Mouse (Mus musculus) midbrain, embryonic 10.5 days (tissue): ENCODE data around the gene Syne3. TPM values are rescaled to one million over a fixed set of nuclear protein-coding genes. Genes with fewer than 3 reads are reported as not detected.

Source experiments
- DNase-seq: peaks from one replicate; pipeline ENCODE4 v3.0.0-alpha.2; 2017; ENCODE audit warnings: low spot score
- H3K27ac ChIP-seq: fragments of 300-500 bp; sonication (generic); replicated peaks from 2 replicates; pipeline ENCODE4 v1.5.1; 2016; ENCODE audit warnings: mild to moderate bottlenecking
- H3K27me3 ChIP-seq: fragments of 300-500 bp; sonication (generic); 2 replicates; pipeline ENCODE4 v1.6.1; 2016; ENCODE audit warnings: low read depth, mild to moderate bottlenecking; ENCODE audit not compliant: poor library complexity, severe bottlenecking
- H3K36me3 ChIP-seq: fragments of 300-500 bp; sonication (generic); 2 replicates; pipeline ENCODE4 v1.6.1; 2016; ENCODE audit warnings: mild to moderate bottlenecking, moderate library complexity
- H3K4me1 ChIP-seq: fragments of 300-500 bp; sonication (generic); 2 replicates; pipeline ENCODE4 v1.6.1; 2016
- H3K4me3 ChIP-seq: fragments of 300-500 bp; sonication (generic); 2 replicates; pipeline ENCODE4 v1.5.1; 2016; ENCODE audit warnings: mild to moderate bottlenecking, moderate library complexity
- H3K9me3 ChIP-seq: fragments of 300-500 bp; sonication (generic); replicated peaks from 2 replicates; pipeline ENCODE4 v1.6.1; 2016; ENCODE audit warnings: mild to moderate bottlenecking
- WGBS: fragments of 180-500 bp; shearing (Covaris S2); methylation state at CpG from one replicate; pipeline ENCODE4 v1.1.7; 2016; 5-methylcytosine and 5-hydroxymethylcytosine counted together
- polyA plus RNA-seq: library from polyadenylated mRNA; unstranded; fragments of >200 nt; fragmentation: Nextera tagmentation; extraction: Ambion mirVana; gene quantifications from 2 replicates; pipeline ENCODE4 v1.2.1, GENCODE M21; 2016

The Syne3 gene
- polyA plus RNA-seq = 0.10 and 0.14 TPM in 2 replicates

DNA sequence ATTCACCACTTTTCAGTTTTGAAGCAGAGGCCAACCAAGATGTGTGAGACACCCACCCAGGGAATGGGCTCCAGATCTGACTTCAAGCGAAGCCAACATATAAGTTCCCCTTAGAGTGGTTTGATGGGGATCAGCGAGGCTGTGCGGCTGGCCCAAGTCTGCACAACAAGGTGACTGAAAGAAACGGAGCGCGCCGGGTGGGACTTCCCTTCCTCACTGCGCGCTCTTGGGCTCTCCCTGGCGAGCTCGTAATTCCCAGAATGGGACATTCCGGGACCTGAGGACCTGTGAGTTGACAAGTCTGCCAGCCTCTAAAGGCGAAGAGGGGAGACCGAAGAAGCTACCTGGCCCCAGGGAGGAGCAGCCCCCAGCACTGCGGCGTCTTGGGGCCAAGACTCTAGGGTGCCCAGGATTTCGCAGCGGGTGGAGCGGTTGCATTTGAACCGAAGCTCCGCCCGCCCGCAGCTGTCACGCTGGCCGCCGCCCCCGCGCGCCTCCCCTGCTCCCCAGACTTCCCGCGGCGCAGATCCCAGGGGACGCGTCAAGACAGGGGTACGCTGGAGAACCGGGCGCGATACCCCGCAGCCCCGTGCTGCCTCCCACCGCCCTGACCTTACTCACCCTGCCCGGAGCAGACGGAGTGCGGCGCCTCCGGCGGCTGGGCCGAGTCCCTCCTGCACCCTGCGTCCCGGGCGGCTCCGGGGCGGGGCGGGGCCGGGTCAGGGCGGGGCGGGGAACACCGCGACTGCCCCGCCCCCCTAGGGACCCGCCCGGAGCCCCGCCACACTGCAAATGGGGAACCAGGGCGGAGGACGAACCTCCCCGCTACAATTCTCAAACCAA, at the start of gene Syne3:
Gene Syne3, minus strand, starts transcription at position 440 of the 843 bp plus-strand sequence.
- WGBS = under 1% methylated on average over 66 of the region's 66 CpGs
- peaks cover 75% of the 10 kb centered on the region for H3K27me3 ChIP-seq

DNA sequence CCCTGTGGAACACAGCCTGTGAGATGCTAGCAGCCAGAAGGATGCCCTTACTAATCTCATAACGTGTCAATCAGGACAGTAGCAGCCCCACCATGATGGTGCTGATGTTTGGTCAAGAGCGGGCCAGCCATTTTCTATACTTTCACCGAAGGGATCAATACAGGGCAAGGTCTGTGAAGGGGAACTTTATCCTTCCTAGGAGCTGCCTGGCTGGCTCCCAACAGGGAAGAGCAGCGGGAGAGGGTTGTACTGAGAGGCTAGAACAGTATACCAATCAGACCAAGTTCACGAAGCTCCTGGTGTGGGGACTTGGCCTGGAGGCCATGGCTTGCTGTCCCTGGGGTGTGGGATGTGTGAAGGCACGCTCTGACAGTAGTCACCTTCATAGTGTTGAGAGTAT, 45.7 kb upstream of the Syne3 start:
- no peaks in the 10 kb centered on the region for H3K4me1 ChIP-seq
- 87% methylated on average over 6 of the region's 6 CpGs for WGBS
- DNase-seq = no peak

More for the DNA sequence above, at the start of gene Syne3:
- peaks cover 22% of the 10 kb centered on the region for H3K4me1 ChIP-seq
- DNase-seq = peak; percentile 49
- no peaks in the 10 kb centered on the region for H3K36me3 ChIP-seq
- peak within 1 kb of the TSS; percentile 75 for H3K4me3 ChIP-seq
- no peaks in the 10 kb centered on the region for H3K9me3 ChIP-seq
- H3K27ac ChIP-seq = peak within 1 kb of the TSS; percentile 68

DNA sequence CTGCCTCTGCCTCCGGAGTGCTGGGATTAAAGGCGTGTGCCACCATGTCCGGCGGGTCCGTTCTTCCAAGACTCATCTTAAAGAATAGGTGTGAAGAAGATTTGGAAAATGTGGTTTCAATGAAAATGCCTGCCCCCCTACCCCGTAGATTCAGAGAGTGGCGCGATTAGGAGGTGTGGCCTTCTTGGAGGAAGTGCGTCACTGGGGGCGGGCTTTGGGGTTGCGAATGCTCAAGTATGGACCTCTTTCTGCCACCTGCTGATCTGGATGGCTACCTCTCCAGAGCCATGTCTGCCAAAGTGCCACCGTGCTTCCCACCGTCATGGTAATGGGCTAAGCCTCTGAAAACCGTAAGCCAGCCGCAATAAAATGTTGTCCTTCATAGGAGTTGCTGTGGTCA, 44.4 kb upstream of the Syne3 start:
- no peaks in the 10 kb centered on the region for H3K9me3 ChIP-seq
- no peak overlapping the region for H3K4me3 ChIP-seq
- 93% methylated on average over 15 of the region's 15 CpGs for WGBS

More for the DNA sequence above, 45.7 kb upstream of the Syne3 start:
- Histone ChIP-seq H3K27me3 (no peaks in the 10 kb centered on the region), H3K9me3 (no peaks in the 10 kb centered on the region), H3K36me3 (no peaks in the 10 kb centered on the region), H3K27ac (no peak overlapping the region), H3K4me3 (no peak overlapping the region)

DNA sequence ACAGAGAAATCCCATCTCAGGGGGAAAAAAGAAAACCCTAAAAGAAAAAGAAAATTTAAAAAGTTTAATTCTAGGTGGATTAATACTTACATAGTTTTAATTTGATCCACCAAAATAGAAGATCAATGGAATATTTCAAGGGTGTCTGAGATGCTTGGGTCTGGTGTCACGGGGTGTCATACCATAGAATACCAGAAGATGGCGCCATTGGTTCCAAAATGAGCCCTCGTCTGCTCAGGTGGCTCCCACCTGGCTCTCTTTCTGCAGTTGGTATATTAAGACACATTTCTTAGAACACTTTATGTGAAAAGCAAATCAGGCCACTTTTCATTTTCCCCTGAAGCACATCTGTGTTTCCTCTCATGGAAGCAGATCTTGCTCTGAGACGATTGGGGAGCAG, 41.3 kb upstream of the Syne3 start:
- WGBS = 18% methylated on average over 4 of the region's 4 CpGs
- H3K4me3 ChIP-seq = no peak overlapping the region
- H3K36me3 ChIP-seq = peaks cover 5% of the 10 kb centered on the region
- H3K9me3 ChIP-seq = peaks cover 9% of the 10 kb centered on the region; the same call in 1 of the 2 replicates
- H3K27ac ChIP-seq = no peak overlapping the region
- DNase-seq = peak; percentile 54
- H3K4me1 ChIP-seq = peaks cover 9% of the 10 kb centered on the region
- no peaks in the 10 kb centered on the region for H3K27me3 ChIP-seq

More for the DNA sequence above, 44.4 kb upstream of the Syne3 start:
- H3K27me3 ChIP-seq = no peaks in the 10 kb centered on the region
- no peak for DNase-seq
- H3K4me1 ChIP-seq = no peaks in the 10 kb centered on the region
- no peaks in the 10 kb centered on the region for H3K36me3 ChIP-seq
- no peak overlapping the region for H3K27ac ChIP-seq

DNA sequence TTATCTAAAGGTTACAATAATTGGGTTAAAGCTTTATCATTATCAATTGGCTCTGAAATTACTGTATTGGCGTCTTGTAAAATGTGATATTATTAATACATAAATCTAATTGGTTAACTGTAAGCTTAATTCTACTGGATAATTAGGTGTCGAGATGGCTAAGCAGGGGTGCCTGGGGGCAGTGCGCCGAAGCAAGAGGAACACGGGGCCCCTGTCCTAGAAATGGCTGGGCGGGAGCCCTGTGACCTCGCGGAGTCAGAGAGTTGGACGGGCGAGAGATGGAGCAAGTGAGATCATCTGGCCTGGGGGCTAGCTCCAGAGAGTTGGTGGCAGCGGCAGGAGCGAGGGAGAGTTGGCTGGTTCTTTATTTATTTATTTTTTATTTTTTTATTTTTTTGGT, 40.2 kb upstream of the Syne3 start:
- no peak overlapping the region for H3K4me3 ChIP-seq
- WGBS = 88% methylated on average over 12 of the region's 12 CpGs
- H3K27me3 ChIP-seq = no peaks in the 10 kb centered on the region
- H3K36me3 ChIP-seq = peaks cover 8% of the 10 kb centered on the region
- H3K27ac ChIP-seq = no peak overlapping the region
- H3K9me3 ChIP-seq = peaks cover 9% of the 10 kb centered on the region; the same call in 1 of the 2 replicates
- no peak for DNase-seq
- peaks cover 9% of the 10 kb centered on the region for H3K4me1 ChIP-seq

DNA sequence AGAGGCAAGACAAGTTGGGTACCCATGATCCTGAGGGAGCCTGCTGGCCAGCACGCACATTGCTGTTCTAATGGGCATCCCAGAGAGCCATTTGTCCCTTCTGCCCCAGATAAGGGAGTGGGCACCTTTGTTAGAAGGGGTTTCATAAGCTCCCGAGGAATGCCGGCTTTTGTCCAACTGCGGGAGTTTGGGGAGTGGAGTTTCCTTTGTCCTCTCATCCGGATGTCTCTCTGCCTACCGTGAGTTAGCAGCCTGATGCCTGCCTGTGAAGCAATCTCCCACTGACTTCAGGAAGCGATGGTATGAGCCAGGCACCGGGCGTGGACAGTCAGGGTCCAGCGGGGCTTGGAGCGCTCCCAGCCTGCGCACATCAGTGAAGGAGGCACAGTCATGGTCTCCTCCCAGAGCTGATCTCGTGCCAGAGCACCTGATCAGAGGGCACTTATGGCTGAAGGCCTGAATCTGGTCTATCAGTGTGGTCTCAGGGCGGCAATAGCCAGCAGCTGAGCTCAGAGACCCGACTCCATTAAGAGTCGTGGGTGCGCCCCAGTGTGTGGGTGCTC, 38.8 kb upstream of the Syne3 start:
- H3K27ac ChIP-seq = peak overlapping the region; percentile 67
- no peaks in the 10 kb centered on the region for H3K27me3 ChIP-seq
- peaks cover 9% of the 10 kb centered on the region; the same call in 1 of the 2 replicates for H3K9me3 ChIP-seq
- H3K4me1 ChIP-seq = peaks cover 9% of the 10 kb centered on the region
- 54% methylated on average over 17 of the region's 17 CpGs for WGBS
- H3K4me3 ChIP-seq = no peak overlapping the region
- DNase-seq = no peak
- H3K36me3 ChIP-seq = peaks cover 14% of the 10 kb centered on the region

DNA sequence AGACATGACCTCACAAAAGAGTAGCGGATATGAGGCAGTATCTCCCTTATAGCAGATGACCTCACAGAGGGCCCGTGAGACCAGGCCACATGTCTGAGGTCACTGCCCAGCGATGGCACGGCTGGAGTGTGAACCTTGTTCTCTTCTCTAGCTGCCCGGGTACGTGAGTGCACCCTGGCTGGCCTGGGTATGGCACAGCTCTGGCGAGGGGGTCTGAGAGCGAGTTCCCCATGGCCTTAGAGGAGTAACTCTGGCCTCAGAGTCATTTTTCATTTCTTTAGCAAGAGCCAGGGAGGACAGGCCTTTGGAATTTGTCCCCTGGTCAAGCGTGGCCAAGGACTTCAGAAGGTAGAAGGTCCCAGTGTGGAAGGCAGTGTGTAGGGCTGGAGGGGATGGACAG, 35.2 kb upstream of the Syne3 start:
- Histone ChIP-seq H3K4me3 (no peak overlapping the region), H3K27me3 (no peaks in the 10 kb centered on the region), H3K9me3 (peaks cover 9% of the 10 kb centered on the region; the same call in 1 of the 2 replicates), H3K36me3 (peaks cover 50% of the 10 kb centered on the region), H3K27ac (0 out of 2 replicates have a peak overlapping the region, but pooled peaks have one; percentile 3), H3K4me1 (peaks cover 12% of the 10 kb centered on the region)
- no peak for DNase-seq
- 95% methylated on average over 9 of the region's 9 CpGs for WGBS

DNA sequence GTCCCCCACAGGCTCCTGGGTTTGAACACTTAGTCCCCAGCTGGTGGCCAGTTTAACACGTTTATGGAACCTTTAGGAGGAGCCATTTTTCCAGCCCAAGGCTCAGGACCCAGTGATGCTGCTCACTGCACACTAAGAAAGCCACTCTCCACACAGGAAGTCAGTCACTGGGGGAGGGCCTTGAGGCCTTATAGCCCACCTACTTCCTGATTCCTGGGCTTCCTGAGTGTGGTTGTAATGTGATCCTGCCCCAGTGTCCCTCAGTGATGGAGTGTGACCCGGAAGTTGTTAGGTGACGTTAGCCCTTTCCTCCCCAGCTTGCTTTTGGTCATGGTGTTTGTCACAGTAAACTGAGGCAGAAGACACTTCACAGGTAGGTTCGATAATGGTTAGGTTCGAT, 33.5 kb upstream of the Syne3 start:
- H3K27ac ChIP-seq = no peak overlapping the region
- peaks cover 60% of the 10 kb centered on the region for H3K36me3 ChIP-seq
- no peaks in the 10 kb centered on the region for H3K27me3 ChIP-seq
- DNase-seq = no peak
- H3K4me1 ChIP-seq = peaks cover 9% of the 10 kb centered on the region
- no peak overlapping the region for H3K4me3 ChIP-seq
- WGBS = 95% methylated on average over 5 of the region's 5 CpGs
- H3K9me3 ChIP-seq = peaks cover 9% of the 10 kb centered on the region; the same call in 1 of the 2 replicates

DNA sequence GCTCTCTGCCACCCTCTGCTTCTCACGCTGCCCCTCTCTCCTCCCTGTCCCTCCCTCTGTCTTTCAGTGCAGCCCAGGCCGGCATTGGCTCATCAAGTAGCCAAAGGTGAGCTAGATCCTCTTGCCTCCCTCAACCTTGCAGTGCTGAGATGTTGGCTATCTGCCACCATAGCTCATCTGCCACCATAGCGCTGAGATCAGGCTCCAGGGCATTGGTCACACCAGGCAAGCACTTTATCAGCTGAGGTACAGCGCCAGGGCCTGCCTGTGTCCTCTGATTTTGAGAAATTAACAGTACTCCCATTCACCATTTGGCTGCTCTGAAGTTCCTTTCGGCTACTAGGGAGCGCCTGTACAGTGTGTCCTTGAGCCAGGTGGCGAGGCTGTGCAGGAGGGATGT, 31.3 kb upstream of the Syne3 start:
- Histone ChIP-seq H3K9me3 (no peaks in the 10 kb centered on the region), H3K36me3 (peaks cover 56% of the 10 kb centered on the region), H3K4me3 (no peak overlapping the region), H3K27ac (no peak overlapping the region), H3K4me1 (0 out of 2 replicates have a peak, but pooled peaks cover 9% of the 10 kb centered on the region), H3K27me3 (no peaks in the 10 kb centered on the region)
- 96% methylated on average over 7 of the region's 7 CpGs for WGBS
- no peak for DNase-seq

DNA sequence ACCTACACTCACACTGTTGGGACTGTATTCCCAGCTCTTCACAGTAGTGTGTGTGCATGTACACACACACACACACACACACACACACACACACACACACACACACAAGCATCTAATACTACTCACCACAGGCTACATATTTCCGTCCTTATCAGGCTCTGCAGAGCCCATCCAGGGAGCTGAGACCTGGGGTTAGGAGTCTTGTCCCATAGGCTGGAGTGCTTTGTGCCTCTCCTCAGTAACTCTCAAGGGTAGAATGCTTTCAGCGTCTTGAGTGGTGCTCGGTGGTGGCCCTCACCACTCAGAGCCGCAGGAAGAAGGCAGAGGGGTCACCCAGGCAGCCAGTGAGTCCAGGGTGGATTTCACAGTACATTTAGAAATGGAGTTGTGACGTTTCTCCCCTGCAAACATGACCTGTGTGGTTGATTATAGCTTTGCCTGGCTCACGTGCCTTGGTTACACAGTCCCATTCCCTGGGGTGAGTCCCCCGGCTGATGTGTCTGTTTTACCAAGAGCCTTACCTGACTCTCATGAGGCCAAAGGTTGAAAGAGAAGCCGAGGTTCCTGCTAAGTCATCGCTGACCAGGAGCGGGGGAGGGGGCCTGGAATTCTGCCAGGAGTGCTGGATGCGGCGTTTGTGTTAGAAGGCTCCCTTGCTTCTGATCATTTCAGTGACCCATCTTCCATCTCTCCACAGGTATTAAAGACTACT, 30.1 kb upstream of the Syne3 start:
- Histone ChIP-seq H3K9me3 (no peaks in the 10 kb centered on the region), H3K36me3 (peaks cover 63% of the 10 kb centered on the region), H3K27ac (peak overlapping the region; percentile 38; the same call in 1 of the 2 replicates), H3K4me3 (no peak overlapping the region), H3K4me1 (peaks cover 20% of the 10 kb centered on the region), H3K27me3 (no peaks in the 10 kb centered on the region)
- no peak for DNase-seq
- 74% methylated on average over 12 of the region's 12 CpGs for WGBS

DNA sequence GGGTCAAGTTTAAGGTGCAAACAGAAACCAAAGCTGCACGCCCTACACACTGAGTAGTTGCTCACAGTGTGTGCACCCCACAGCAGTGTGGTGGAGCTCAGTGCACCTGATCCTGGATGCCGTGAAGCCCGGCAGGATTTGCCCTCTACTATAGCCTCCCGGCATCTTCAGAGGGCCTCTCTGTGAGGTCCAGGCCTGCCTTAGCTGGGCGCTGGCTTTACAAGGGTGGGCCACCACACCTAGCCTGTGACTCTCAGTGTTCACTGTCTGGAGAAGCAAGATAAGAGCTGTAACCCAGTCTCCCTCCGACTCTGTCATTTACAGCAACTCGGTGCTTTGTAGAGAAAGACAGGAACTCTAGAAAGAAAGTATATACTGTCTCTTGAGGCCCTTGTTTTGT, 29.3 kb upstream of the Syne3 start:
- Histone ChIP-seq H3K9me3 (no peaks in the 10 kb centered on the region), H3K36me3 (peaks cover 62% of the 10 kb centered on the region), H3K4me1 (peaks cover 28% of the 10 kb centered on the region), H3K27me3 (no peaks in the 10 kb centered on the region), H3K4me3 (no peak overlapping the region), H3K27ac (no peak overlapping the region)
- 86% methylated on average over 7 of the region's 7 CpGs for WGBS
- no peak for DNase-seq

DNA sequence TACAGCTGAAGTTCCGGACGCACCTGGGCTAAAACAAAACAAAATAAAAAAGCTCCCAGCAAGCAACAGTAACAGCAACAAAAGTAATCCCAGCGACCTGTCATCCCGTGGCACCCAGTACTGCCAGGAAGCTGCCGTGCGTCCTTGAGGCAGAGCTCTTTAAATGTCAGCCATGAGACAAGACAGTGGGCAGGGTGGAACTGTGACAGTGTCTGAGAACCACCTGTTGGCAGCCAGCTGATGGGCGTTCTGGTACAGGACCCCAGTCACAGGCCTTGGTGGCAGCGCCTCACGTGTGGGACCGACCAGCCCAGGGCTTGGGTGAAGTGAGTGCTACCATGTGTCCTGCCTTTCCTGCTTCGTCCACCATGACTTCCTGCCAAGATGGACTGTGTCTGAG, 28.6 kb upstream of the Syne3 start:
- H3K9me3 ChIP-seq = no peaks in the 10 kb centered on the region
- peaks cover 55% of the 10 kb centered on the region for H3K36me3 ChIP-seq
- H3K27me3 ChIP-seq = no peaks in the 10 kb centered on the region
- no peak overlapping the region for H3K27ac ChIP-seq
- WGBS = 90% methylated on average over 11 of the region's 11 CpGs
- DNase-seq = no peak
- peaks cover 35% of the 10 kb centered on the region for H3K4me1 ChIP-seq
- no peak overlapping the region for H3K4me3 ChIP-seq
